Mouse (Mus musculus): ENCODE measurements around the gene Hdac10. TPM values are rescaled to one million over a fixed set of nuclear protein-coding genes. Genes with fewer than 3 reads are reported as not detected.

The Hdac10 gene
- polyA plus RNA-seq, 1 experiment, result 4.6 TPM

GRCm38 (mm10) chr15:89136461-89137155, 8.1 kb upstream of the Hdac10 start:
- TF ChIP-seq POLR2A (IDR thresholded peaks at IDR 0.05; ENCODE audit: insufficient read depth, low read length) (no peak), CTCF (IDR thresholded peaks at IDR 0.05; ENCODE audit: low read depth, low read length) (no peak), EP300 (IDR thresholded peaks at IDR 0.05; ENCODE audit: insufficient read depth, low read depth, low read length) (no peak)
- Histone ChIP-seq H3K9ac (ENCODE audit: low read depth, poor library complexity, severe bottlenecking) (no peak overlapping the region), H3K27me3 (ENCODE audit: control insufficient read depth, insufficient read depth, low read length, poor library complexity, severe bottlenecking) (no peaks in the 10 kb centered on the region)

GRCm38 (mm10) chr15:89131316-89131715, 2.8 kb upstream of the Hdac10 start:
- no peaks in the 10 kb centered on the region for H3K36me3 ChIP-seq (ENCODE audit: control insufficient read depth, insufficient read depth, low read length, poor library complexity, severe bottlenecking)
- H3K4me1 ChIP-seq (ENCODE audit: control insufficient read depth, insufficient read depth, low read length), result peaks cover 2% of the 10 kb centered on the region
- H3K27me3 ChIP-seq (ENCODE audit: control insufficient read depth, insufficient read depth, low read length, poor library complexity, severe bottlenecking), result no peaks in the 10 kb centered on the region
- H3K27ac ChIP-seq (ENCODE audit: insufficient read depth, low read length), result no peak overlapping the region
- TF ChIP-seq POLR2A (IDR thresholded peaks at IDR 0.05; ENCODE audit: insufficient read depth, low read length) (no peak), EP300 (IDR thresholded peaks at IDR 0.05; ENCODE audit: insufficient read depth, low read depth, low read length) (no peak), CTCF (IDR thresholded peaks at IDR 0.05; ENCODE audit: low read depth, low read length) (no peak)
- H3K9me3 ChIP-seq (replicated peaks; ENCODE audit: control insufficient read depth, insufficient read depth, low read length, poor library complexity, severe bottlenecking), result no peaks in the 10 kb centered on the region
- H3K4me3 ChIP-seq (ENCODE audit: low read depth, low read length), result no peak overlapping the region
- H3K9ac ChIP-seq (ENCODE audit: low read depth, poor library complexity, severe bottlenecking), result no peak overlapping the region

More at GRCm38 (mm10) chr15:89136461-89137155, 8.1 kb upstream of the Hdac10 start:
- no peak overlapping the region for H3K27ac ChIP-seq (ENCODE audit: insufficient read depth, low read length)
- H3K4me3 ChIP-seq (ENCODE audit: low read depth, low read length), result no peak overlapping the region
- H3K4me1 ChIP-seq (ENCODE audit: control insufficient read depth, insufficient read depth, low read length), result no peaks in the 10 kb centered on the region
- no peaks in the 10 kb centered on the region for H3K9me3 ChIP-seq (replicated peaks; ENCODE audit: control insufficient read depth, insufficient read depth, low read length, poor library complexity, severe bottlenecking)
- H3K36me3 ChIP-seq (ENCODE audit: control insufficient read depth, insufficient read depth, low read length, poor library complexity, severe bottlenecking), result no peaks in the 10 kb centered on the region

GRCm38 (mm10) chr15:89130245-89130644, 1.7 kb upstream of the Hdac10 start:
- Histone ChIP-seq H3K4me3 (ENCODE audit: low read depth, low read length) (no peak overlapping the region), H3K27me3 (ENCODE audit: control insufficient read depth, insufficient read depth, low read length, poor library complexity, severe bottlenecking) (no peaks in the 10 kb centered on the region), H3K36me3 (ENCODE audit: control insufficient read depth, insufficient read depth, low read length, poor library complexity, severe bottlenecking) (no peaks in the 10 kb centered on the region), H3K9ac (ENCODE audit: low read depth, poor library complexity, severe bottlenecking) (no peak overlapping the region), H3K4me1 (ENCODE audit: control insufficient read depth, insufficient read depth, low read length) (peaks cover 2% of the 10 kb centered on the region), H3K9me3 (replicated peaks; ENCODE audit: control insufficient read depth, insufficient read depth, low read length, poor library complexity, severe bottlenecking) (no peaks in the 10 kb centered on the region), H3K27ac (ENCODE audit: insufficient read depth, low read length) (no peak overlapping the region)
- TF ChIP-seq EP300 (IDR thresholded peaks at IDR 0.05; ENCODE audit: insufficient read depth, low read depth, low read length) (no peak), CTCF (IDR thresholded peaks at IDR 0.05; ENCODE audit: low read depth, low read length) (no peak), POLR2A (IDR thresholded peaks at IDR 0.05; ENCODE audit: insufficient read depth, low read length) (no peak)

GRCm38 (mm10) chr15:89127364-89127940, 1.0 kb downstream of the Hdac10 start:
- H3K36me3 ChIP-seq (ENCODE audit: control insufficient read depth, insufficient read depth, low read length, poor library complexity, severe bottlenecking), result no peaks in the 10 kb centered on the region
- no peak overlapping the region for H3K4me3 ChIP-seq (ENCODE audit: low read depth, low read length)
- no peaks in the 10 kb centered on the region for H3K27me3 ChIP-seq (ENCODE audit: control insufficient read depth, insufficient read depth, low read length, poor library complexity, severe bottlenecking)
- H3K9me3 ChIP-seq (replicated peaks; ENCODE audit: control insufficient read depth, insufficient read depth, low read length, poor library complexity, severe bottlenecking), result no peaks in the 10 kb centered on the region
- peaks cover 2% of the 10 kb centered on the region for H3K4me1 ChIP-seq (ENCODE audit: control insufficient read depth, insufficient read depth, low read length)
- H3K9ac ChIP-seq (ENCODE audit: low read depth, poor library complexity, severe bottlenecking), result 0 out of 2 replicates have a peak overlapping the region, but pooled peaks have one; percentile 59
- no peak overlapping the region for H3K27ac ChIP-seq (ENCODE audit: insufficient read depth, low read length)
- TF ChIP-seq EP300 (IDR thresholded peaks at IDR 0.05; ENCODE audit: insufficient read depth, low read depth, low read length) (no peak), POLR2A (IDR thresholded peaks at IDR 0.05; ENCODE audit: insufficient read depth, low read length) (no peak), CTCF (IDR thresholded peaks at IDR 0.05; ENCODE audit: low read depth, low read length) (no peak)

GRCm38 (mm10) chr15:89126622-89127021, 1.9 kb downstream of the Hdac10 start:
- Histone ChIP-seq H3K9me3 (replicated peaks; ENCODE audit: control insufficient read depth, insufficient read depth, low read length, poor library complexity, severe bottlenecking) (no peaks in the 10 kb centered on the region), H3K4me3 (ENCODE audit: low read depth, low read length) (no peak overlapping the region), H3K36me3 (ENCODE audit: control insufficient read depth, insufficient read depth, low read length, poor library complexity, severe bottlenecking) (no peaks in the 10 kb centered on the region), H3K4me1 (ENCODE audit: control insufficient read depth, insufficient read depth, low read length) (peaks cover 2% of the 10 kb centered on the region), H3K27ac (ENCODE audit: insufficient read depth, low read length) (no peak overlapping the region), H3K27me3 (ENCODE audit: control insufficient read depth, insufficient read depth, low read length, poor library complexity, severe bottlenecking) (no peaks in the 10 kb centered on the region), H3K9ac (ENCODE audit: low read depth, poor library complexity, severe bottlenecking) (no peak overlapping the region)
- TF ChIP-seq POLR2A (IDR thresholded peaks at IDR 0.05; ENCODE audit: insufficient read depth, low read length) (no peak), EP300 (IDR thresholded peaks at IDR 0.05; ENCODE audit: insufficient read depth, low read depth, low read length) (no peak), CTCF (IDR thresholded peaks at IDR 0.05; ENCODE audit: low read depth, low read length) (no peak)

GRCm38 (mm10) chr15:89125351-89125750, 3.1 kb downstream of the Hdac10 start:
- Histone ChIP-seq H3K27me3 (ENCODE audit: control insufficient read depth, insufficient read depth, low read length, poor library complexity, severe bottlenecking) (no peaks in the 10 kb centered on the region), H3K27ac (ENCODE audit: insufficient read depth, low read length) (no peak overlapping the region), H3K36me3 (ENCODE audit: control insufficient read depth, insufficient read depth, low read length, poor library complexity, severe bottlenecking) (no peaks in the 10 kb centered on the region), H3K9ac (ENCODE audit: low read depth, poor library complexity, severe bottlenecking) (no peak overlapping the region), H3K4me1 (ENCODE audit: control insufficient read depth, insufficient read depth, low read length) (peaks cover 2% of the 10 kb centered on the region), H3K4me3 (ENCODE audit: low read depth, low read length) (no peak overlapping the region), H3K9me3 (replicated peaks; ENCODE audit: control insufficient read depth, insufficient read depth, low read length, poor library complexity, severe bottlenecking) (no peaks in the 10 kb centered on the region)
- TF ChIP-seq POLR2A (IDR thresholded peaks at IDR 0.05; ENCODE audit: insufficient read depth, low read length), result no peak
